Mouse (Mus musculus) hindbrain, embryonic 14.5 days (tissue): ENCODE measurements at regions not wholly inside any gene's neighbourhood (a gene's known extent, or its start where the extent isn't known, plus 50 kb on each side); places are given as distances from the start of the nearest gene placed in this dataset.

Source experiments
- ATAC-seq: fragments of 200-750 bp; cut with Nextera tagmentation; 2 replicates; pipeline ENCODE4 v1.8.0; 2017; ENCODE audit warnings: moderate number of reproducible peaks, mild to moderate bottlenecking, moderate TSS enrichment, moderate library complexity; ENCODE audit not compliant: low FRiP score
- DNase-seq: peaks from one replicate; pipeline ENCODE4 v3.0.0-alpha.2; 2015; ENCODE audit warnings: low spot score
- H3K27ac ChIP-seq: fragments of 300-500 bp; sonication (generic); 2 replicates; pipeline ENCODE4 v1.5.1; 2014; ENCODE audit warnings: mild to moderate bottlenecking, moderate library complexity
- H3K27me3 ChIP-seq: fragments of 300-500 bp; sonication (generic); 2 replicates; pipeline ENCODE4 v1.6.1; 2014; ENCODE audit warnings: mild to moderate bottlenecking, low read length, mixed read lengths; ENCODE audit not compliant: control insufficient read depth, insufficient read depth
- H3K36me3 ChIP-seq: fragments of 300-500 bp; sonication (generic); replicated peaks from 2 replicates; pipeline ENCODE4 v1.6.1; 2014; ENCODE audit not compliant: control insufficient read depth, insufficient read depth
- H3K4me1 ChIP-seq: fragments of 300-500 bp; sonication (generic); replicated peaks from 2 replicates; pipeline ENCODE4 v1.6.1; 2014; ENCODE audit warnings: antibody characterized with exemption, low read length, mixed read lengths; ENCODE audit not compliant: control insufficient read depth, insufficient read depth
- H3K4me2 ChIP-seq: fragments of 300-500 bp; sonication (generic); replicated peaks from 2 replicates; pipeline ENCODE4 v1.6.1; 2014; ENCODE audit warnings: mild to moderate bottlenecking, moderate library complexity
- H3K4me3 ChIP-seq: fragments of 300-500 bp; sonication (generic); replicated peaks from 2 replicates; pipeline ENCODE4 v1.5.1; 2014; ENCODE audit warnings: mild to moderate bottlenecking, low read length
- H3K9ac ChIP-seq: fragments of 300-500 bp; sonication (generic); 2 replicates; pipeline ENCODE4 v1.6.1; 2014
- H3K9me3 ChIP-seq: fragments of 300-500 bp; sonication (generic); 2 replicates; pipeline ENCODE4 v1.6.1; 2016; ENCODE audit warnings: low read length; ENCODE audit not compliant: control insufficient read depth
- WGBS: fragments of 180-500 bp; shearing (Covaris S2); extraction: QIAGEN DNeasy Blood & Tissue Kit; methylation state at CpG from one replicate; pipeline ENCODE4 v1.1.7; 2014; 5-methylcytosine and 5-hydroxymethylcytosine counted together

DNA sequence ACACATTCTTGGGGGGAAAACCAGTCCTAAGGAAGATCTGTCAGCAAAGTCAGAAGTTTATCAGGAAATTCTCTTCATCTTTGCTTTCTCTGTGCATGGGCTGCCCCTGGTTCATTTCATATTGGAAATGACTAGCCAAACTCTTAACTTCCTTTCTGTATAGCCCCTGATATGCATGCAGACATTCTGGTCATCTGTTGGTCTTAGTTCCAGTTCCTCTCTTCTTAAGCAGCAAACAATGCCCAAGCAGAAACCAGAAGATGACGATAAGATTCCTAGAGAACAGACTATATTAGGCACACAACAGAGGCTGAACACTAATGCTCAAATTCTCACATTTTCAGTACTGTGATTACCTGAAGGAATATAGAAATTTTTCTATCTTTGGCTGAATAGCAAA, 176.0 kb downstream of the Arl4a start:
- Histone ChIP-seq H3K27me3 (no peaks in the 10 kb centered on the region), H3K27ac (no peak overlapping the region), H3K36me3 (no peaks in the 10 kb centered on the region), H3K9ac (no peak overlapping the region), H3K9me3 (no peaks in the 10 kb centered on the region), H3K4me2 (no peak overlapping the region), H3K4me1 (no peaks in the 10 kb centered on the region), H3K4me3 (no peak overlapping the region)
- DNase-seq (no peak), ATAC-seq (no peak)
- 73% methylated on average over 1 of the region's 1 CpGs for WGBS

DNA sequence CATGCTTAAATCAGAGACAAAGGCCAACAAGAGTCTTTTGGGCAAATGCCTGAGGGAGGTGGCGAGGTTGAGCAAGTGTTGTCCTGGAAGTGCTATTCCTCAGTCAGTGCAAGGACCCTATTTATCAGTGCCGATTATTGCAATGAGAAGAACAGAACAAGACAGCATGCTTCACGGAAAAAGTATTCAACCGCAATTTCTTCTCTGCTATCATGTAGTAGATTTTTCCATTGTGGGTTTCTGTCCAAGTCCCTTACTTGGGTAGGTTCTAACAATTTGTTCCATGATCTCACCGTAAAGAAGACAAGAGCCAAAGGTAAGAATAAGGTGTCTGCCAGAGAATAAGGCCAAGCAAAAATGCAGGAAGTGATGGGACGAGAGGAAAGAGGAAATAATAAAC, 186.2 kb downstream of the Arl4a start:
- 87% methylated on average over 6 of the region's 6 CpGs for WGBS
- H3K4me2 ChIP-seq = no peak overlapping the region
- no peak overlapping the region for H3K9ac ChIP-seq
- no peaks in the 10 kb centered on the region for H3K27me3 ChIP-seq
- no peak for DNase-seq
- no peaks in the 10 kb centered on the region for H3K4me1 ChIP-seq
- no peak overlapping the region for H3K27ac ChIP-seq
- H3K36me3 ChIP-seq = no peaks in the 10 kb centered on the region
- no peak for ATAC-seq
- no peaks in the 10 kb centered on the region for H3K9me3 ChIP-seq
- H3K4me3 ChIP-seq = no peak overlapping the region

DNA sequence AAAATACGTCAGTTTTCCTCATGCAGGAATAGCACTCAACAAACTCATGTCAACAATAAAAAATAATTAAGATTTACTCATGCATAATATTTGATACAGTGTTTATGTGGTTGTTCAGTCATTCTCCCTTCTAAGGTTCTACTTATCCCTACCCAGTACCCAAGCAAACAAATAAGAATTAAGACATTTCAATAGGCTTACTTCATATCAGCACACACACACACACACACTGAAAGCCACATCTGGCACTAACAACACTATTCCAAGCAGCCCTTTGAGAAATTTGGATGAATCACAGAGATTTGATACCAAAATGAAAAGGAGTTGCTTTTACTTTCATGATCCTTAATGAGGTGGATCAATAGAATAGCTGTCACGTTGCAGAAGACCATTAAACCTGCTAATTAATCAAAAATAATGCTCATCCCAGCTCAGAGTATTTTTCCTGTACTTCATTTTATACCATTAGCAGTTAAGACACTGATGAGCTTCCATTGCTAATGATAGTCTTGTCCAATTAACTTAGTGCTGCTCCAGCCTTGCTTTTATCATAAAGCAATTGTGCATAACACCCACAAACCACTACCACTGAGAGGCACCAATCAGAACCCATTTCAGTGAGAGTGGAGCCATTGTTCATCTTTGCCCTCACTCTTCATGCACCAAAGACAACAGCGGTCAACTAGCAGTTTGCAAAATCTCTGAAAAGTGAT, 188.3 kb downstream of the Arl4a start:
- no peak for DNase-seq
- H3K9me3 ChIP-seq = no peaks in the 10 kb centered on the region
- H3K4me1 ChIP-seq = no peaks in the 10 kb centered on the region
- no peaks in the 10 kb centered on the region for H3K36me3 ChIP-seq
- H3K4me3 ChIP-seq = no peak overlapping the region
- no peak overlapping the region for H3K4me2 ChIP-seq
- no peak overlapping the region for H3K9ac ChIP-seq
- WGBS = 71% methylated on average over 3 of the region's 3 CpGs
- no peaks in the 10 kb centered on the region for H3K27me3 ChIP-seq
- H3K27ac ChIP-seq = no peak overlapping the region
- no peak for ATAC-seq

DNA sequence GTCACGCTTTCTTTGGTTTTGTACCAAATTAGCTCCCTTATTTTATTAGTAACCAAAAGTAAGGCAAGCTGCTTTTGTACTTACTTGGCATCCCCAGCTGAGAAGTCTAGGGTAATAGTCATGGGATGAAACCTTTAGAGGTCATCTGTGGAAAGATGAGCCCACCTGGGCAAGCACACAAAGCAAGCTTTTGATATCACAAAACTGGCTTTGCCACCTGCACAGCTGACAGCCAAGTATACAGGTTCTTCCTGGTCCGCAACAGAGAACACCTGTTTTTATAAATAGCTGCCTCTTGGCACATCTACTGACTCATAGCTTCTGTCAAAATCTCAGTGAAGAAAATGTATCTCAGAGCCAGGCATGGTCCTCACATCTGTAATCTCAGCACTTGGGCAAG, 197.2 kb downstream of the Arl4a start:
- no peak overlapping the region for H3K4me2 ChIP-seq
- H3K27me3 ChIP-seq = no peaks in the 10 kb centered on the region
- no peaks in the 10 kb centered on the region for H3K9me3 ChIP-seq
- H3K4me1 ChIP-seq = no peaks in the 10 kb centered on the region
- WGBS = 95% methylated on average over 2 of the region's 2 CpGs
- no peak overlapping the region for H3K27ac ChIP-seq
- DNase-seq (no peak), ATAC-seq (no peak)
- H3K4me3 ChIP-seq = no peak overlapping the region
- no peaks in the 10 kb centered on the region for H3K36me3 ChIP-seq
- no peak overlapping the region for H3K9ac ChIP-seq

DNA sequence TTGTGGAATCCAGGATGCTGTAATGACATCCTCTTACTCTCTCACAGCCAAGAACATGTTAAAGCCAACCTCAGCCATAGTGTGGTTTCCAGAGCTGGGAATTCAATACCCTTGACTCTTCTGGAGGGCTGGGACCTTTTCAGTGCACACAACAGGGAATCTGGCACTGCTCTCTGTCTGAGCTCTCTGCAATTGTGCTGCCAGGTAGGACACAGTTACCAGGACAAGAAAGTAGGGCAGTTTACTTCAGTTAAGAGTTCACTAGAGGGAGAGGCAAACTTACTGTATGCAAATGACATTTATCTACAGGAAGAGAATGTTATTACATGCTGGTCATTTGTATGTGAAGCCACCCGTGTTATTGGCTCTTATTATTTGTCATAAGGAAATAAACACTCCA, 197.6 kb downstream of the Arl4a start:
- H3K4me2 ChIP-seq = no peak overlapping the region
- no peak overlapping the region for H3K4me3 ChIP-seq
- WGBS = 90% methylated on average over 1 of the region's 1 CpGs
- no peak overlapping the region for H3K27ac ChIP-seq
- no peaks in the 10 kb centered on the region for H3K9me3 ChIP-seq
- DNase-seq (no peak), ATAC-seq (no peak)
- H3K4me1 ChIP-seq = no peaks in the 10 kb centered on the region
- no peak overlapping the region for H3K9ac ChIP-seq
- no peaks in the 10 kb centered on the region for H3K27me3 ChIP-seq
- no peaks in the 10 kb centered on the region for H3K36me3 ChIP-seq

DNA sequence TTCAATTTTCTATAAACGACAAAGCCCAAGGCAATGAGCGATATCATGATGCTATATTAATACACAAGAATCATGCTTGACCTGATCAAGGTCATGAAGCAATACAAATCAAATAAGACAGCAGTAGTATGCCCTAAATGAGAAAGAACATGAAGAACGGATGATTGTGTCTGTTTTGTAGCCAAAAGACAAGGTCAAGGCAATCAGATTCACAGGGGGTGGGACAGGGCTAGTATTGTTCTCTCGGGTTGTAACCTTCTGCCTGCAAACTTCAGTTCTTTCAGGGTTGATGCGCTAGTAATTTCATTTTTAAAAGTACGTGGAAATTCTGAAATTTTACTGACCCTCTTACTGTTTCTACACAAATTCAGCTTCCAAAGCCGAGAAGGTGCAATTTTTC, 206.7 kb downstream of the Arl4a start:
- no peak overlapping the region for H3K27ac ChIP-seq
- H3K4me3 ChIP-seq = no peak overlapping the region
- DNase-seq (no peak), ATAC-seq (no peak)
- H3K4me1 ChIP-seq = no peaks in the 10 kb centered on the region
- no peaks in the 10 kb centered on the region for H3K9me3 ChIP-seq
- H3K4me2 ChIP-seq = no peak overlapping the region
- H3K9ac ChIP-seq = no peak overlapping the region
- no peaks in the 10 kb centered on the region for H3K27me3 ChIP-seq
- H3K36me3 ChIP-seq = no peaks in the 10 kb centered on the region
- WGBS = 76% methylated on average over 7 of the region's 7 CpGs

DNA sequence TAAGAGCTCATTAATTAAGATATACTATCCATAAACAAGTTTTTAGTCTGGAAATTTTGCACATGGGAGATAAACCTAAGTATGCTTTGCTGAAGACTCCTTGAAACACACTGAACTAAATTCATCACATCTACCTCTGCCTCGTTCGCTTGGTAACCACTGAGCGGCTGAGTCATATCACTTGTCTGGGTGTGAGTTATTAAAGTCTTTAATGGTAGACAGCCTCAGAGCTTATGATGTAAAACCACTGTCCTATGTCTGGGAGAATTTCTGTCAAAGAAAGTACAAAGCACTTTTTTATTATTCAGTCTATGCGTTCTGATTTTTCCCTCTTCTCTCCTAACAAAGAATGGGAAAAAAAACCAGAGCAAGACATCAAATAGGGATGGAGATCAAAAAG, 207.3 kb downstream of the Arl4a start:
- H3K27me3 ChIP-seq = no peaks in the 10 kb centered on the region
- no peak overlapping the region for H3K27ac ChIP-seq
- 84% methylated on average over 4 of the region's 4 CpGs for WGBS
- H3K4me3 ChIP-seq = no peak overlapping the region
- no peak overlapping the region for H3K4me2 ChIP-seq
- no peak for ATAC-seq
- H3K4me1 ChIP-seq = no peaks in the 10 kb centered on the region
- no peak for DNase-seq
- no peak overlapping the region for H3K9ac ChIP-seq
- no peaks in the 10 kb centered on the region for H3K36me3 ChIP-seq
- no peaks in the 10 kb centered on the region for H3K9me3 ChIP-seq

DNA sequence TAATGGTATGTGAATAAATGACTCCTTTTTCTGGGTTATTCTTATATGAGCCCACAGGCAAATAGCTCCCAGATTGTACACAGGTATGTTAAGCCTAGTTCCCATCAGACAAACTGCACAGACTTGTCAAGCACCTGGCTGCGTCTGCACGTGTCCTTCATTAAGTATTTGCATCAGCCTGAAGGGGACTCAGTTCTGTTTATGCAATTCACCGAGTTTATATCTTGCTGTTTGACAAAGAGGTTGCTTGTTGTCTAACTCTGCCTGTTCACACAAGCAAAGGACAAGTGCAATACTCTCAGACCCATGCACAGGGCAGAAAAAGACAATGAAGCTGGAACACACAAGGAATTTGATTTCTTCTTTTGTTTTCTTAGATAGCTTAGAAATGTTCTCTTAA, 215.2 kb downstream of the Arl4a start:
- Histone ChIP-seq H3K4me1 (no peaks in the 10 kb centered on the region), H3K27ac (no peak overlapping the region), H3K4me3 (no peak overlapping the region), H3K9ac (no peak overlapping the region), H3K9me3 (no peaks in the 10 kb centered on the region), H3K36me3 (no peaks in the 10 kb centered on the region), H3K27me3 (no peaks in the 10 kb centered on the region), H3K4me2 (no peak overlapping the region)
- ATAC-seq = no peak
- 85% methylated on average over 3 of the region's 3 CpGs for WGBS
- no peak for DNase-seq

DNA sequence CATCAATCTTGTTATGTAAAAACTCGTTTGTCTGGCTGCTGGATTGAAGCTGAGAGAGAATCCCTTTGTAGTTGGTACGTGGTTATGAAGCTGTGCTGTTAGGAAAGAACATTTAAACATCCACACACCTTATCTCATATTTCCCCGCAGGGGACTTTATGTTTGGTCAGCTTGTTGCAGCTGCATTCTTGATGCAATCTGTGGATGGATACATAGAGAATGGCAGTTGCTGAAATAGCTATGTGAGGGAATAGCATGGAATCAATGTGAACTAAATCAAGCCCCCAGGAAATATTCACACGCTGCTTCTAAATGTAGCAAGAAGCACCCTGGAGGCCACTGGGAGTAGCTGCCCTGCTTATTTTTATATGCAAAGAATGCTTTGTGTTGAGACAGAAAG, 236.3 kb downstream of the Arl4a start:
- Histone ChIP-seq H3K4me3 (no peak overlapping the region), H3K27me3 (no peaks in the 10 kb centered on the region), H3K9ac (no peak overlapping the region), H3K27ac (no peak overlapping the region), H3K36me3 (no peaks in the 10 kb centered on the region), H3K9me3 (0 out of 2 replicates have a peak, but pooled peaks cover 3% of the 10 kb centered on the region), H3K4me2 (no peak overlapping the region), H3K4me1 (0 out of 2 replicates have a peak, but pooled peaks cover 5% of the 10 kb centered on the region)
- 53% methylated on average over 4 of the region's 4 CpGs for WGBS
- ATAC-seq (no peak), DNase-seq (no peak)

DNA sequence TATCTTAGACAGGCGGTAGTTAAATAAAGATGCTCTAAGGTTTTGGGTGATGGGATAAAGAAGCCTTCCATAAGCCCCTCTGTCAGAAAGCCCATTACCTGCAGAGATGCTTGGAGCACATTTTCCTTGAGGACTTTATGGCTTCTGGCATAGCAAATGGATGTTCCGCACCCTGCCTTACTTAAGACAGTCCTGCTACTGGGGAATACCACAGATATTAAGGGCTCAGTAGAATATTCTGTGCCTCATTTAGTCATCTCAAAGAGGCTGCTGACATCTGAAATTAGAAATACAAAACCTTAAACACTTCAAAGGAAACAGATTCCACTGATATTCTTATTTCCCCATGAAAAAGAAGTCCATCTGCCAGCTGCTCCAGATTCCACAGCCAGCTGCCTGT, 240.0 kb downstream of the Arl4a start:
- Histone ChIP-seq H3K27me3 (no peaks in the 10 kb centered on the region), H3K27ac (no peak overlapping the region), H3K4me1 (0 out of 2 replicates have a peak, but pooled peaks cover 5% of the 10 kb centered on the region), H3K36me3 (no peaks in the 10 kb centered on the region), H3K9me3 (no peaks in the 10 kb centered on the region), H3K4me2 (no peak overlapping the region), H3K4me3 (no peak overlapping the region), H3K9ac (no peak overlapping the region)
- WGBS = 85% methylated on average over 2 of the region's 2 CpGs
- ATAC-seq = no peak; the same call in 1 of the 2 replicates
- DNase-seq = no peak
